Mouse (Mus musculus) erythroblast, adult 5-6 weeks (primary cell): ENCODE measurements around the gene Prr15l. TPM values are rescaled to one million over a fixed set of nuclear protein-coding genes. Genes with fewer than 3 reads are reported as not detected.

ENCODE experiments used
- ATAC-seq: replicated peaks from 2 replicates; pipeline ENCODE4 v1.8.0; 2016; ENCODE audit warnings: moderate number of reproducible peaks, mild to moderate bottlenecking, moderate TSS enrichment, inconsistent platforms; ENCODE audit not compliant: poor library complexity, low FRiP score, severe bottlenecking
- total RNA-seq, 2 experiments: library from RNA; stranded (forward) in 1 of 2; stranded (reverse) in 1 of 2; fragments of 150-400 nt in 1 of 2; fragments of 200-764, 138-1000 nt in 1 of 2; gene quantifications; 2 replicates each; pipeline versions ENCODE4 v1.2.3 to v1.2.4; 2015 to 2017; ENCODE audit warnings: low replicate concordance in 2 of 2

The Prr15l gene
- total RNA-seq, 2 experiments from 2014 or later = 0.94 TPM; not detected in 1

DNA sequence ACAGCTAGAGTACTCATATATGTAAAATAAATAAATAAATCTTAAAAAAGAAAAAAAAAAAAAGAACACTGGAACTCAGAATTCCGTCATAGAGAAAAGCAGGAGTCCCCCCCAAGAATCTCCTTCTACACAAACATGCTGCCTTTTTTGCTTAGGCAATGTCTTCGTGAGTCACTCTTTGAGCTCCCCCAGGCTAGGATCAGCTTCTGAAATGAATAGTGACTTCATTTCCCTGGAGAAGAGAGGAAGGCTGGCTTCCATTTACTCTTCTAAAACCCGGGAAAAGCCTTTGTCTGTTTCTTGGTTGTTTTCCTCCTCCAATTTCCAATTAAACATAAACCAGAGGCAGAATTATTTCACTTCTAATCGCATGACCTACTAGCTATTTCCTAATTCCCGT, 45.0 kb downstream of the Prr15l start:
- no peak for ATAC-seq

DNA sequence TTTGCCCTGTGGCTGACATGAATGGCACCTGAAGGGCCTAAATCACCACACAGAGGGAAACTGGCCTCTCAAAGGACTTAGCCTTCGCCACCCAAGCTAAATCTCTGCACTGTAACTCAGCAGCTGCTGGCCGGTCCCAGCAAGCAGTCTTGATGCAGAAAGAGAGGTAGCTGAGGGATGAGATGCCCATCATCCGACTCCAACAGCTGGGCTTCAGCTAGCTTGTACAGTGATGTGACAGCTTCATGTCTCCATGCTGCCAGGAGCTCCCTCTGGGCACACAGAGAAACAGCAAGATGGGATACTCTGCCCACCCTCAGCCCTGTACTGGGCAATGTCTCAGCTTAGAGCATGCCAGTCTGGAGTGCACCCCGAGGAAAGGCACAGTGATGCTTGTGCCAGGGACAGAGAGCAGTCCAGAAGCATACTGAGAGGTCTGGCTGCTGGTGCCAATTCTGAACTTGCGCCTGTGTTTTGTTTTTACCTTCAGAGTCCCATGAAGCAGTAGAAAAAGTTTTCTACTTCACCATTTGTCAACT, 45.6 kb downstream of the Prr15l start:
- no peak for ATAC-seq

DNA sequence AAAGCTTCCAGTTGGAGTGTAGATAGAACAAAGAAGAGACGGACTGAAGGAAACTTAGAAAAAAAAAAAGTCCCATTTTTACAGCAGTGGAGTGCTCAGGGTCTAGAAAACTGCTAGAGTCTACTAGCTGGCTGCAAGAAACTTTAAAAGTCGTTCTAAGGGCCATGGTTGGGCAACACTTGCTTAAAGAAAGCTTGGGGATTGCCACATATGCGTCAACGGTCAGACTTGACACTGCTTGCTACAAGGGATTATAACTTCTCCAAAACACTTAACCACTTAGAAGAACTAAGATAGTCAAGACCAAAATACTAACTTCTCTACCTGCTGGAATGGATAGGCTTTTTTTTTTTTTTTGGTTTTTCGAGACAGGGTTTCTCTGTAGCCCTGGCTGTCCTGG, 46.9 kb downstream of the Prr15l start:
- ATAC-seq = no peak

DNA sequence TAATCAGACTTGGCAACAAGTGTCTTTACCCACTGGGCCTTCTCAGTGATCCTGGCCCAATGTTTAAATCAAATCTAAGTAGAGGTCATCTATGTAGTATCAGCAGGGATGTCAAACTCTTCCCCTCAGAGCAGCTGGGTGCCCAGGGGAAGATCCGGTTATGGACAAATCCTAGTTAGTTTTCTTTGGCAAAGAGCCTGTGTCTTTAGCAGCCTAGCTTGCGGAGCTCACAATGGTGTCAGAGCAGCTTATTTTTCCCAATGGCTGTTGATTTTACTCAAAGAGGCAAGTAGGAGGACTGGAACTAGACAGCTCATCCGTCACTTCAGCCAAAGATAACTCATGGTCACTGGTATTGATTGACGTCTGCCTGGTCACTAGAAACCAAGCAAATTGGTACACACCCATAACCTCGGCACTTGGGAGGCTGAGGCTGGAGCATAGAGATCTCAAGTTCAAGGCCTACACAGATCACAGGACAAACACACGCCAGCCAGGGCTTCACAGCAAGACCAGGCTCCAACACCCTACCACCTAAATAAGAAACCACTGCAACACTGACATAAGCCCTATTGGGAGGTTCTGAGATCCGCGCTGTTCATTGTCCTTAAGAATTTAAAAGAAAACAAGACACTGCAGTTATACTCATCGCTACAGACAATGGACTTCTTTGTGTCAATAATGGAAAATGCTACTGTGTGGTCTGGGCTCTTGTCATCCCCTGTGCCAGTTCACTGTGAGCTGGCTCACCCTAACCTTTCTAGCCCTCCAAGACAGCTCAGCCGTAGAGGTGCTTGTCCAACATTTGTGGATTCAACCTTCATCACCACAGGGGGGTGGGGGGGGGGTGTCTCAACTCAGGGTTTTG, 47.8 kb downstream of the Prr15l start:
- ATAC-seq = no peak

DNA sequence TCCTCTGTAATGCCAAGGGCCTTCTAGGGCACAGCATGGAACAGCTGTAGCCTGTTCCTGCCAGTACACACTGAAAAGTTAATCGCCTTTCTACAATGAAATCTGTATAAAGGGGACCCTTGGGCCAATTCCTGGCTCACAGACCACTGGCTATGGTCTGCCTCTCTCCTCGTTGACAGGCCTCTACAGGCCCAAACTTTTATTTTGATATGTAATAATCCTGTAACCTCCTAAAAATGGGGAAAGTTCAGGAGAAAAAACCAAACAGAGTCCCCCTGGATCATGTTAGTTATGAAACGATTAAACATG, 48.4 kb downstream of the Prr15l start:
- no peak for ATAC-seq

DNA sequence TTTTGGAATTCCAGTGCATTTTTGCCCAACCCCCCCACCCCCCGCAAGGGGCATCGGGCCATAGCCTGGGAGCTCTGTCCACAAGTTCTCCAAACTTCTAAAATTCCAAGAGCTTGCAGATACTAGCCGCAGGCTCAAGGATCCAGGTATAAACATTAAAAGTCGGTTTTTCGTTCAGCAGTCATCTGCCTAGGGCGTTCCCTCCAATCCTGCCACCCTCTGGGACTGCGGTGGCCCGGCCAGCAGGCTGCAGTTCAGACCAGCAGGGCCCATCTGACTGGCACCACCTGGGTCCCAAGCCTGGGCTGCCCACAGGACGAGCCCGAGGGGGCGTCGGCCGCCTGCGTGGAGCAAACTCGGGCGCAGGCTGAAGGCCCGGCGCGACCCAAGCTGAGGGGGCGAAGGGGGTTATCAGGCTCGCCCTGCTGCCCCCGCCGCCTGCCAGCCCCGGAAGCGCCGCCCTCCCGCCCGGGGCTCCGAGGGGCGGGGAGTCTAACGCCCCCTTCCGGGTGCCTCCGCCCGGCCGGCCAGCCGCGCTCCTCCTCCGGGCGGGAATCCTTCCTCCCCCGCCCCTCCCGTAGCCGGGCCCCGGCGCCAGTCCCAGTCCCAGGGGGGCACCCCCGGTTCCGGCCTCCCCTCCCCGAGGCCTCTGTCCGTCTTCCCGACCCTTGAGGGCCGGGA, 49.1 kb downstream of the Prr15l start:
- ATAC-seq = peak; percentile 38

DNA sequence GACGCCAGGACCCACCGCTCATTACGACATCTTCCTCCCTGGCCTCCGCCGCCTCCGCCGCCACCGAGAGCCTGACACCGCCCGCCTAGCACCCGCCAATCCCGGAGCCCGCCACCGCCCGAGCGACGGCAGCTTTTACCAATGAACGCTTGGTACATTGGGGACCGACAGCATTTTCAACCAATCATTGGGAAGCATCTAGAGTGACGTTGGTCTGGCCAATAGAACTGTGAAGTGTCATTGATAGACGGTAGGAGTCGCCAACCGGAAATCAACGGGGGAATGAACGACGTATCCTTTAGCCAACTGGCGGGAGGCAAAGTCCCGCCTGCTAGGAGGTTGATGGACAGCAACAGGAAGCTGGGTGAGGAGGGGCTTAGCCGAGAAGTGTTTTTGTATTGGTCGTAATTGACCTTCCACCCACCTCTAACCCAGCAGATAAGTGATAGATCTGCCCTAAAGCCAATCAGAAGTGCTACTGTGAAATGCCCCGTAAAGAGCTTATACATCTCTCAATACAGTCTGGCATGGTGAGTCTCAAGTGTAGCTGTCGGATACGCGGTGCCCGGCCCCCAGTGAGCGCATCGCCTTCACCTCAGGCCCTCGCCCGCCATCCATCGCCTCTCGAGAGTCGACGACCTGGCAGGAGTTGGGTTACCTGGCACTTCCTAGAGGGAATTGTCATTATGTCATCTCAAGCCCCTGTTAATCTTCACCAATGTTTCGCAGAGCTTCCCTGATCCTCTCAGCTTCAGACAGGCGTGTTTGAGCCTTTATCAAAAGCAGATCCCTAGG, 49.9 kb downstream of the Prr15l start:
- ATAC-seq = peak; percentile 90

DNA sequence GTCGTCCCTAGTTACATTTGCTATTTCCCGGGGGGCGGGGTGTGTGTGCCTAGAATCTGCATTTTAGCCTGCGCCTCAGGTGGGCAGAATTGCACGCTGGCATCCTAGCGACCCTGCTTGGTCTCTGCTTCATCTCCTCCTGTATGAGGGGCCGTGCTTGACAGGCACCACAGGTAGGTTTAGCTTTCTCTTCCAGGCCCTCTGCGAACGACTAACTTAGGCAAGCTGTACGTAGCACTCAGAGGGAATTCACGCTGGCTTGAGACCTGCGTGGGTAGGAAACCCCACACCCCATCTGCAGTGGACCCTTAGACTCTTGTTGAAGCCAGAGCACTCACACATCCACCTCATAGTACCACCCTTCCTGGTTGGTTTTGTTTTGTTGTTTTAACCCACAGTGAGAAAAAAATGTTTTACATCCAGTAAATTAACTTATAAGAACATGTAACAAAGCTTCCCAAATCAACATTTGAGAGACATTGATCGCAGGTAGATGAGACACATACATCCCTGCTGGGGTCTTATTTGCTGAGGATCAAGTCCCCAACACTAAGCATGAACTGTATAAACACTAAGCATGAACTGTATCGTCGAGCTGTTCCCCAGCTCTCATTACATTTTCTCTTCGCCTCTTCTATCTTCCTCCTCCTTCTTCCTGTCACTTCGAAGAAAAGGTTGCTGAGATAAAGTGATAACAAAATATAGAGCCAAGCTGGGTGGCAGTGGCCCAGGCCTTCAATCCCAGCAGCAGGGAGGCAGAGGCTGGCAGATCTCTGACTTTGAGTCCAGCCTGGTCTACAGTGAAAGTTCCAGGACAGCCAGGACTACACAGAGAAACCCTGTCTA, 50.7 kb downstream of the Prr15l start:
- ATAC-seq = no peak; the same call in none of the 2 replicates

DNA sequence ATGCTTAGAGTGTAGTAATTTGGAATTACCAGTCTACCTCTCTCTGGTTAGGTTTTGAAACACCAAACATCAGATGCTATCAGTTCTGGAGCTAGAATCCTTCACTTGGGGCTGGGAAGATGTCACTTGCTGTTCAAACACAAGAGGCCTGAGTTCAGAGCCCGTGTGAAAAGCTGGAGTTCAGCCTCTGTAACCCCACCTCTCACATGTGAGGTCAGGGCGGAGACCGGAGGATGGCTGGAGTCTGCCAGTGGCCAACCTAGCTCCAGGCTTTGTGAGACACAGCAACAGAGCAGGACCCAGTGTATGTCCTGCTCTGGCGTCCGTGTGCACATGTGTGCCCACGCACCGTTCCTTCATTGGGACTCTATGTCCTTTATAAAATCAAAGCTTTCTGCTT, 51.4 kb downstream of the Prr15l start:
- ATAC-seq = no peak

DNA sequence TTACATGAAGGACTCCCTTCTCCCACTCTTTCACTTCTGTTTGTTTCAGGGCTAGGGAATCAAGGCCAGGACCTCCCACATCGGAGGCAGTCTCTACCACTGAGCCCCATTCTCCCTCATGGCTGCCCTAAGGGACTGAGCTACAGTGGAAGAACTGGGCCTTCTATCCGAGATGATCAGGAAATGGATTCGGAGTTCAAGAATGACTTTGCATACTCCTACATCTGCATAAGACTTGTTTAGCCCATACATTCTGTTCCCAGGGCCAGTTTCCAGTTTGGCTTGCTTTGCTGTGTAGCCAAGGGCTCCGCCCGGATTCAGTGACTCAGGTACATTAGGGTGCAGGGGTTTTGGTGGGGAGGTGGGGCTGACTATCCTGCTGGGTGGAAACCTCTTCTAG, 52.1 kb downstream of the Prr15l start:
- no peak for ATAC-seq

DNA sequence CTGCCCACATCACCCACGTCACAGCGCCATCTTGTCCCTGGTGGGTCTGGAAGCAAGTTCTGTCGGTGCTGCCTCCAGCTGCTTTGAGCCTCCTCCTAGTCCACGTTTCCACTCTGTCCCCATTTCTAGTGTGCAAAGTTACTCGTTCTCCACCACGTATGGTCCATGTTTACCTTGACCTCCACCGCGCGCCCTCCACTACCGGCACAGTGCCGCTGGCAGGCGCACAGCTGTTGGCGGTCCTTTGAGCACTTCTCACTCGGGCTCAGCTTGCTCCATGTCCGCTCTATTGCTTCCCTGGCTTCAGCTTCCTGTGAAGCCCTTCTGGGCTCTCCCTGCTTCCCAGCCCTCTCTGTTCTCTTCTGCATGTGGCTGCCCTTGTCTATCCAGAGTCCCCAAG, 53.6 kb downstream of the Prr15l start:
- ATAC-seq = no peak

DNA sequence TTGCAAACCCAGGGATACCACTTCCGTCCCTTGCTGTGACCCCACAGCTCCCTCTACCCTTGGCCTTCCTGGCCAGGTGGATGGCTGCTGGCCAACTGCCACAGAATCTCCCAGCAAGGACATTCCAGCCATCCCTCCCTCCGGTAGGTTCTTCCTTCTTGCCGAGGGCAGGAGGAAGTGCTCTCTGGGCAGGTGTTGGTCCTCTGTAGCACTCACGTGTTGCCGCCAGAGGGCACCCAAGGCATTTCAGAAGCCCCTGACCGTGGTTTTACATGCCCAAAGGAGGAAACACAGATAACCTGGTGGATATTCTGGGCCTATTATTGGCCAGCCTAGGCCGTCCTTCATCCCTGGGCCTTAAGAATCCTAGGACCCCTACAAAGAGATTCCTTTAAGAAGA, 54.5 kb downstream of the Prr15l start:
- no peak for ATAC-seq

DNA sequence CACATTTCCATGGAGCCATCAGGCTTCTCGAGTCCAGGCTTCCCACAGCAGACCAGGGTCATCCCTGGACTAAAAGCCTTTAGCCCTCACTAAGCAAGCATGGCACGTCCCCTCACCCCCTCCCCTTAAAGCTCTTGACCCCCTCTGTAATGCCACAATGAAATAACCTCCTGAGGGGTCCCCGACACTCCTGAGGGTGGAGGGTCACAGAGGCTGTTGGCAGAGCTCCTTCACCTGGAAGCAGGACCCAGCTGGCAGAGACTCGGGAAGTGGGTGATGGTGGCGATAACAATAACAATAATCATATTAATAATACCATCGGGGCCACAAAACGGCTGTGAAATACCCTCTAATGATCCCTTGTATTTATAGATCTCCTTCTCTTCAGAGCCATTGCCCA, 55.0 kb downstream of the Prr15l start, which contains the start of gene Sp2:
Gene Sp2 (minus strand): TSS at position 101 of the 400 bp plus-strand sequence.
- ATAC-seq = no peak

DNA sequence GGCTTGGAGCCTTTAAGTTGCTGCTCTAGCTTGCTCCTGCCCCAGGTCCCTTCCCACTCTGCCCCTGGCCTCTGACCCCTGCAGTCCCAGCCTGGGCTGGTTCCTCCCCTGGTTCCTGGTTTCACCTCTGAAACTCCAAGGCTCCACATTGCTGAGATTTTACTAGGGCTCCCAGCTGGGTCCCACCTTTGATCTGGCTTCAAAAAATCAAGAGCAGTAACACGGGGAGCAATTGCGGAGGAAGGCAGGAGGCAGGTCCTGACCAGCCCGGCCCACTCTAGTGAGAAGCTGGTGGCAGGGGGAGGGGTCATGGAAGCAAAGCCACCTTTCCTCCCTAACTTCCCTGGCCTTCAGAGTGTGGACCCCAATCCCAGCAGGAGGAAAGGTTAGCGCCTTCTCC, 57.0 kb downstream of the Prr15l start:
- ATAC-seq = no peak

DNA sequence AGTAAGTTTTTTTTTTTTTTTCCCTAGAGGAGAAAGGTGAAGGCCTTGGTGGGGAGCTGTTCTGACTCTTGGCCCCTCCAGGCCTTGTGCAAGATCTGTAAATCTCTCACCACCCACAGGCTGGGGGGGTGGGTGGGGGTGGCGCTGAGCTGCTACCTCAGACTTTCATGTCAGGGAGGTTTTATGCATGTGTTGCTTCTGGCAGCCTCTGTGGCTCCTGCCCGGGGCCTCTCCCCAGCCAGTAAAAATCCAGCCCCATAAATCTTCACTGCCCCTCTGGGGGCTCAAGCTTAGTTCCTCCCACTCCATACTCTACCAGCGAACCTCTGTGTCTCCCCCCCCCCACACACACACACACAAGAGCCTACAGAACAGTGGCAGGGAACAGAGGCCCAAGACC, 58.6 kb downstream of the Prr15l start:
- ATAC-seq = no peak

Other genes with a start within 250 kb of the Prr15l start
- 1.3 and 12.3 TPM in 2 replicates for gene Snx11, start 150.5 kb upstream of the Prr15l start, total RNA-seq (2015; ENCODE audit: low replicate concordance)
- gene Snx11, start 150.5 kb upstream of the Prr15l start, total RNA-seq (2017; ENCODE audit: low replicate concordance) = 10.2 and 16.3 TPM in 2 replicates
- 13.6 and 14.4 TPM in 2 replicates for gene Cbx1, start 139.0 kb upstream of the Prr15l start, total RNA-seq (2015; ENCODE audit: low replicate concordance)
- 22.0 and 32.9 TPM in 2 replicates for gene Cbx1, start 139.0 kb upstream of the Prr15l start, total RNA-seq (2017; ENCODE audit: low replicate concordance)
- gene Nfe2l1, start 98.1 kb upstream of the Prr15l start, total RNA-seq (2015; ENCODE audit: low replicate concordance) = 27.0 and 27.1 TPM in 2 replicates
- gene Nfe2l1, start 98.1 kb upstream of the Prr15l start, total RNA-seq (2017; ENCODE audit: low replicate concordance) = 26.5 and 32.5 TPM in 2 replicates
- gene Copz2, start 78.2 kb upstream of the Prr15l start, total RNA-seq (2015; ENCODE audit: low replicate concordance) = not detected in 2 replicates
- gene Copz2, start 78.2 kb upstream of the Prr15l start, total RNA-seq (2017; ENCODE audit: low replicate concordance) = not detected in 2 replicates
- gene Cdk5rap3, start 11.6 kb upstream of the Prr15l start, total RNA-seq (2015; ENCODE audit: low replicate concordance) = 6.1 and 8.6 TPM in 2 replicates
- gene Cdk5rap3, start 11.6 kb upstream of the Prr15l start, total RNA-seq (2017; ENCODE audit: low replicate concordance) = 6.8 and 17.3 TPM in 2 replicates
- 231 and 288 TPM in 2 replicates for gene Pnpo, start 15.9 kb downstream of the Prr15l start, total RNA-seq (2015; ENCODE audit: low replicate concordance)
- 381 and 405 TPM in 2 replicates for gene Pnpo, start 15.9 kb downstream of the Prr15l start, total RNA-seq (2017; ENCODE audit: low replicate concordance)
- gene Sp2, start 54.9 kb downstream of the Prr15l start, total RNA-seq (2015; ENCODE audit: low replicate concordance) = 16.1 and 17.1 TPM in 2 replicates
- gene Sp2, start 54.9 kb downstream of the Prr15l start, total RNA-seq (2017; ENCODE audit: low replicate concordance) = 4.4 and 6.1 TPM in 2 replicates
- gene Sp6, start 85.3 kb downstream of the Prr15l start, total RNA-seq (2015; ENCODE audit: low replicate concordance) = not detected in 2 replicates
- gene Sp6, start 85.3 kb downstream of the Prr15l start, total RNA-seq (2017; ENCODE audit: low replicate concordance) = not detected in 2 replicates
- gene Scrn2, start 101.8 kb downstream of the Prr15l start, total RNA-seq (2015; ENCODE audit: low replicate concordance) = 0.84 TPM in 1 of 2 replicates, not detected in the other
- gene Scrn2, start 101.8 kb downstream of the Prr15l start, total RNA-seq (2017; ENCODE audit: low replicate concordance) = 2.0 and 3.1 TPM in 2 replicates
- gene Lrrc46, start 113.3 kb downstream of the Prr15l start, total RNA-seq (2015; ENCODE audit: low replicate concordance) = 6.5 TPM in 1 of 2 replicates, not detected in the other
- gene Lrrc46, start 113.3 kb downstream of the Prr15l start, total RNA-seq (2017; ENCODE audit: low replicate concordance) = 0.17 TPM in 1 of 2 replicates, not detected in the other
- gene Mrpl10, start 113.5 kb downstream of the Prr15l start, total RNA-seq (2015; ENCODE audit: low replicate concordance) = 8.8 TPM in 2 replicates
- 5.6 and 6.2 TPM in 2 replicates for gene Mrpl10, start 113.5 kb downstream of the Prr15l start, total RNA-seq (2017; ENCODE audit: low replicate concordance)
- 5.6 and 7.3 TPM in 2 replicates for gene Osbpl7, start 122.5 kb downstream of the Prr15l start, total RNA-seq (2015; ENCODE audit: low replicate concordance)
- 2.1 and 5.7 TPM in 2 replicates for gene Osbpl7, start 122.5 kb downstream of the Prr15l start, total RNA-seq (2017; ENCODE audit: low replicate concordance)
- gene Tbx21, start 187.2 kb downstream of the Prr15l start, total RNA-seq (2015; ENCODE audit: low replicate concordance) = not detected in 2 replicates
- not detected in 2 replicates for gene Tbx21, start 187.2 kb downstream of the Prr15l start, total RNA-seq (2017; ENCODE audit: low replicate concordance)
- 0.96 and 2.7 TPM in 2 replicates for gene Tbkbp1, start 223.4 kb downstream of the Prr15l start, total RNA-seq (2015; ENCODE audit: low replicate concordance)
- gene Tbkbp1, start 223.4 kb downstream of the Prr15l start, total RNA-seq (2017; ENCODE audit: low replicate concordance) = 0.70 and 6.3 TPM in 2 replicates